Mouse (Mus musculus) MEL-GATA-1-ER (cell line): ENCODE results near the gene Spin2e.
"Not testable (repeated sequence)": the region's sequence is repeated elsewhere in the genome, so short reads cannot be mapped to it uniquely, and the experiment has no call there.

Experiments
- DNase-seq: peaks from one replicate; pipeline ENCODE4 v3.0.0-alpha.2; 2012; ENCODE audit warnings: low read depth; ENCODE audit errors: extremely low read depth

Spin2e gene

DNA sequence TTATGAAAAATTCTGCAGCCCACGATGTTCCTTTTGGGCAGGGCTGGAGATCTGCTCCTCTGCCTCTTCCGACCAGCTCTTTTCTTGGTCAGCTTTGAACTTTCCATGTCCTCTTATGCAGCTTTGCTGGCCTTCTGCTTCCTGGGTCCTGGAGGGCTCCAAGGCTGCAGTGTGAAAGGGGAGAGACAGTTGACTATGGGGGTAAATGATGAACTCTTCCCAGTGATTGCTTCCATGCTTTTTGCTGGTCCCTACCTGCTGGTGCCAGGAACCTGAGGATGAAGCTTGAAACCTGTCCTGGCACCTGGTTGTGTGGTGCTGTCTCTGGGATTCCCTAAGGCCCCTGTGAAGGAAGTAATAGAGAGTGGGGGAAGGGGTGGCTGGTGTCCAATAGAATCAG, at the start of gene Spin2e:
Spin2e (minus strand) TSS at position 101 of the 400 bp plus-strand sequence.
- not testable (repeated sequence) for DNase-seq

DNA sequence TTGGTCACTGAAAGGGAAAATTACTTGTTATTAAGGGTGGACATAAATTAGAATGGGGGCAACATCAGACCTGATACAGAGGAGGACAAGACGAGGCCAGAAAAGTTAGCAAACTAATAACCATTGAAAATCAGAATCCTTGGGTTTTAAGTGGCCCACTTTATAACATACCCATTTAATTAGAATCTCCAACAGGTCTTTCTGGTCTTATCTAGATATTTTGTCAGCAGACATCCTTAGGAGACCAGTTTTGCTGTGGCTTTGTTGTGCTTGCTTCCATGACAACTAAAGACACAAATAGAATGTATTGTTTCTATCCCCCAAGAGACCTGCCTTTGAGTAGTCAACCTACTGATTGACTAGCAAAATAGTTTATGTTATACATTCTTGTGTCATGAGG, 44.5 kb downstream of the Spin2e start, which contains the start of gene Gm21883:
Gm21883 (minus strand) TSS at position 101 of the 400 bp plus-strand sequence.
- DNase-seq = not testable (repeated sequence)
